Mouse (Mus musculus): ENCODE results near the gene Copz1.
"Not testable (repeated sequence)": the region's sequence is repeated elsewhere in the genome, so short reads cannot be mapped to it uniquely, and the experiment has no call there.

The Copz1 gene

GRCm38 (mm10) chr15:103251595-103251994 lies 20.9 kb upstream of the Copz1 start:
- peak; percentile 81 for DNase-seq (ENCODE audit: low read depth)

GRCm38 (mm10) chr15:103252660-103253059 lies 19.9 kb upstream of the Copz1 start:
- DNase-seq (ENCODE audit: low read depth) = no peak

- no peak for DNase-seq (ENCODE audit: low read depth)
Observed at GRCm38 (mm10) chr15:103253352-103253751, 19.2 kb upstream of the Copz1 start.

GRCm38 (mm10) chr15:103255169-103255568 lies 17.3 kb upstream of the Copz1 start:
- no peak for DNase-seq (ENCODE audit: low read depth)

- no peak for DNase-seq (ENCODE audit: low read depth)
Observed at GRCm38 (mm10) chr15:103256210-103256986, 16.1 kb upstream of the Copz1 start.

GRCm38 (mm10) chr15:103257790-103258728 lies 14.5 kb upstream of the Copz1 start, which contains the start of gene Nfe2:
TSS of gene Nfe2 (minus strand) at chr15:103258403.
- peak; percentile 96 for DNase-seq (ENCODE audit: low read depth)

- no peak for DNase-seq (ENCODE audit: low read depth)
Observed at GRCm38 (mm10) chr15:103259162-103259561, 13.4 kb upstream of the Copz1 start.

GRCm38 (mm10) chr15:103259989-103260388 lies 12.5 kb upstream of the Copz1 start:
- DNase-seq (ENCODE audit: low read depth) = no peak

- DNase-seq (ENCODE audit: low read depth) = no peak
Observed at GRCm38 (mm10) chr15:103264794-103265193, 7.7 kb upstream of the Copz1 start.

GRCm38 (mm10) chr15:103268903-103269302 lies 3.6 kb upstream of the Copz1 start:
- no peak for DNase-seq (ENCODE audit: low read depth)

- not testable (repeated sequence) for DNase-seq (ENCODE audit: low read depth)
Observed at GRCm38 (mm10) chr15:103275943-103276342, 3.4 kb downstream of the Copz1 start.

GRCm38 (mm10) chr15:103277949-103278348 lies 5.4 kb downstream of the Copz1 start:
- no peak for DNase-seq (ENCODE audit: low read depth)

- DNase-seq (ENCODE audit: low read depth) = no peak
Observed at GRCm38 (mm10) chr15:103279750-103280149, 7.2 kb downstream of the Copz1 start.

GRCm38 (mm10) chr15:103280817-103281464 lies 8.4 kb downstream of the Copz1 start:
- DNase-seq (ENCODE audit: low read depth) = no peak

- no peak for DNase-seq (ENCODE audit: low read depth)
Observed at GRCm38 (mm10) chr15:103281465-103282205, 9.1 kb downstream of the Copz1 start.

- DNase-seq (ENCODE audit: low read depth) = no peak
Observed at GRCm38 (mm10) chr15:103284066-103284465, 11.6 kb downstream of the Copz1 start.

GRCm38 (mm10) chr15:103284647-103285046 lies 12.1 kb downstream of the Copz1 start:
- DNase-seq (ENCODE audit: low read depth) = no peak

- no peak for DNase-seq (ENCODE audit: low read depth)
Observed at GRCm38 (mm10) chr15:103285778-103286417, 13.4 kb downstream of the Copz1 start.

GRCm38 (mm10) chr15:103289600-103289999 lies 17.1 kb downstream of the Copz1 start:
- DNase-seq (ENCODE audit: low read depth) = no peak

GRCm38 (mm10) chr15:103290417-103290816 lies 17.9 kb downstream of the Copz1 start:
- no peak for DNase-seq (ENCODE audit: low read depth)

- no peak for DNase-seq (ENCODE audit: low read depth)
Observed at GRCm38 (mm10) chr15:103290843-103291242, 18.3 kb downstream of the Copz1 start.

Data from c-Kit-positive CD71-positive TER-119-negative erythroid progenitor cells, embryonic 14.5 days (primary cell).